Mouse (Mus musculus) kidney, postnatal 4 days (tissue): Measurements from ENCODE around the gene Rfx4.

Experiments used
- DNase-seq, 2 experiments: peaks; one replicate each; pipeline ENCODE4 v3.0.0; 2021; ENCODE audit warnings: mixed read lengths in 2 of 2

Rfx4 gene

GRCm38 (mm10) chr10:84913148-84913547 is 157.3 kb downstream of the Rfx4 start:
- no peak for DNase-seq

- DNase-seq: no peak
Observed at GRCm38 (mm10) chr10:84915476-84915875, 159.6 kb downstream of the Rfx4 start.

- DNase-seq: peak; percentile 97 to 98
Observed at GRCm38 (mm10) chr10:84916810-84917730, 161.2 kb downstream of the Rfx4 start, which contains the start of gene Ric8b. TSS of gene Ric8b (plus strand) at chr10:84917616.

GRCm38 (mm10) chr10:84917731-84918095 is 161.9 kb downstream of the Rfx4 start:
- DNase-seq: no peak

- no peak for DNase-seq
Observed at GRCm38 (mm10) chr10:84926336-84926735, 170.5 kb downstream of the Rfx4 start.

- no peak for DNase-seq
Observed at GRCm38 (mm10) chr10:84926885-84927284, 171.0 kb downstream of the Rfx4 start.

GRCm38 (mm10) chr10:84928465-84928864 is 172.6 kb downstream of the Rfx4 start:
- no peak for DNase-seq

- DNase-seq: no peak
Observed at GRCm38 (mm10) chr10:84935553-84936209, 179.8 kb downstream of the Rfx4 start.

- DNase-seq: no peak
Observed at GRCm38 (mm10) chr10:84936832-84937515, 181.1 kb downstream of the Rfx4 start.

- no peak for DNase-seq
Observed at GRCm38 (mm10) chr10:84938094-84938820, 182.4 kb downstream of the Rfx4 start.

- no peak for DNase-seq
Observed at GRCm38 (mm10) chr10:84938886-84939285, 183.0 kb downstream of the Rfx4 start.

- DNase-seq: no peak
Observed at GRCm38 (mm10) chr10:84940356-84940755, 184.5 kb downstream of the Rfx4 start.

- no peak for DNase-seq
Observed at GRCm38 (mm10) chr10:84945692-84946091, 189.8 kb downstream of the Rfx4 start.

- no peak for DNase-seq
Observed at GRCm38 (mm10) chr10:84948970-84949683, 193.3 kb downstream of the Rfx4 start.

- DNase-seq: no peak
Observed at GRCm38 (mm10) chr10:84949684-84950010, 193.8 kb downstream of the Rfx4 start.

GRCm38 (mm10) chr10:84950384-84950783 is 194.5 kb downstream of the Rfx4 start:
- no peak for DNase-seq

GRCm38 (mm10) chr10:84954236-84954635 is 198.4 kb downstream of the Rfx4 start:
- no peak for DNase-seq
